Mouse (Mus musculus): Measurements from ENCODE around the gene C9.
A peak's percentile ranks its signal among the peaks of the same experiment; 100 is the strongest.

Gene C9

DNA sequence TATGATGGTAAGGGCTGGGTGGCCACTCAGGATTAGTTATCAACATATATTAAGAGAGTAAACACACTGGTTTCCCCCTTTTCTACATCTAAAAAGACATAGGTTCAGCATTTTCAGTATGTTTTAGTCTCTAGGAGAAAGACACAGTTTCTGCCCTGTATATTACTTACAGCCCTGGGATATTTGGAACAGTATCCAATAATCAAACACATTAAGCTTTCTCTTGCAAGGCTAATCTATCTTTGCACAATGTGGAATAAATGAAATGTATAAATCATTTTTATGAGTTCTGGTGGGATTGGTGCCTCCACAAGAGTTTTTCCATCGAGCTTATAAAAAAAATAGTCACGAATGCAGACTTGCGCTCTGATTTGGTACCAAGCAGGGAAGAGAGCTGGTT, 24.3 kb downstream of the C9 start:
- no peak for DNase-seq (ENCODE audit: low spot score in 2 of 2)

DNA sequence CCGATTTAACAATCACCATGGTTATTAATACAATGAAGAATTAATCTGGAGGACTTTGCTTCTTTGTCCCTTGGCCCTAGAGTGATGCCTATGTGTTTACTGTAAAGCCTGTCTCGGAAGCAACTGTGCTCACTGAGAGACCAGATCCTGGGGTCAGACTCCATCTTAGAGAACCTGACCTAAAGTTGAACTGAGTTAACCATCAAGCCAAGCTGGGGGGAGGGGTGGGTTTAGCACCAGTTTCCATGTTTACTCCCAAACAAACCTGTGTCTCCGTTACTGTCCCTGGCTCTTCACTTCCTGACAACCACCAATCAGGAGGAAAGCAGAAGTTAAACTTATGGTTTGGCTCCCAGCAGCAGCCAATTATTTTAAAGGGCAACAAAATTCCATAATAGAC, 38.4 kb downstream of the C9 start:
- DNase-seq (ENCODE audit: low spot score in 2 of 2) = no peak

DNA sequence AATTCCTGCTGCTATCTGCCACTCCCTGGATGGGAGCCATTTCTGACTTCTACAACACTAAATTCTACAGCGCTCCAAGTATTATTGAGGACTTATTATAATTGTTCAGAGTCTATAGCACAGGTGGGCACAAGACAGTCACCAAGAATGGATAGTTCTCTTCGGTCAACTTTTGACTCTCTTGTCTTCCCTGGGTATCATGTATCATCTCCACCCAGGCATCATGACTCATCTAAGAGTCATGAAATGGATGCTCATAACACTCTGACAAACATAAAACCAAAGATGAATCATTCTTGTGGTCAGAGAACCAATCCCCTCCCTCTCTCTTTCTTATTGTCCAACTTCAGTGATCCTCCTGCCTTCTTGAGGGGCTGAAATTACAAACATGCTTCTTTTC, 47.3 kb downstream of the C9 start:
- no peak for DNase-seq (ENCODE audit: low spot score in 2 of 2)

DNA sequence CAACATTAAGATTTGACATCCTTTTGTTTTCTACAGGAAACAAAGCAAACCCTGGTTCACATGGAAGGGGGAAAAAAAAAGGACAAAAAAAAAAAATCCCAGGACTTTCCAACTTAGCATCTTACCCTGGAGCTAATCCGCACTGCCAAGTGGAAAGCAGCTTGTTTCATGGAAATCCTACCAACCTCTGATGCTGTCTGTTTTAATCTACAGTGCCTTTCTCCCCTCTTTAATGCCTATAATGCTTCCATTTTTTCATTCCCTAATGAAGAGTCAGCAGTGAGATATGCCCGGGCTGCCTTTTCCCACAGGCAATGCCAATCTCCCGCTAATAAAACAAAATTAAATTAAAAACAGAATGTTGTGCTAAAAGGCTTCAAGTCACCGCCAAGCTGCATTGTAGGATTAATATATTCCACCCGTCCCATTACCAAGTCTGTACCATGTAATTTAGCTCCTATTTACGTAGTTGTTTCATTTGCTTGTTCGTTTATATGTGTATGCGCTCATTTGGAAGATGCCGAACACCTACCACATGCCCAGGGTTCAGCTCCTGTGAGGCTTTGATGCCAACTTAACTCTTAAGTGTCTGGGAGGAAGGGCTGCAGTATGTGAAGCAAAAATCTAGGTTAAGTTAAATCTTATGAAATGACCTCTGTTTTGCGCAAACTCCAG, 53.4 kb downstream of the C9 start:
- no peak for DNase-seq (ENCODE audit: low spot score in 2 of 2)

DNA sequence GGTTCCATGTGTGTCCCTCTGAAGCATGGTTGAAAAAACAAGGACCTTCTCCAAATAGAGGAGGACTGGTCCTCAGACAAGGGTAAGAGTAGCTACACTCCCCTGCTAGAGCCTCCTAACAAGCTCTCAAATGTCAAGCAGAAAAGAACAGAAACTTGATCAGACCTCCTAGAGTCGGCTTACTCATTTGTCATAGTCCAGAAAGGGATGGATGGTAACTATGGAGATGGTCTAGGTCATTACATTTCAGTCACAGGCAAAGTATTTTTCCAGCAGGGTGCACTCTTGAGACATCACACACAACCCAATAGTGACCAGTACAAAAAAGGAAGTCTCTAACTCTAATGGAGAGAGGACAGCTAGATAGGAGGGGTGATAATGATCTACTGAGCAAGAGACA, 55.7 kb downstream of the C9 start:
- peak in 1 of 2 experiments; percentile 5 for DNase-seq (ENCODE audit: low spot score in 2 of 2)

DNA sequence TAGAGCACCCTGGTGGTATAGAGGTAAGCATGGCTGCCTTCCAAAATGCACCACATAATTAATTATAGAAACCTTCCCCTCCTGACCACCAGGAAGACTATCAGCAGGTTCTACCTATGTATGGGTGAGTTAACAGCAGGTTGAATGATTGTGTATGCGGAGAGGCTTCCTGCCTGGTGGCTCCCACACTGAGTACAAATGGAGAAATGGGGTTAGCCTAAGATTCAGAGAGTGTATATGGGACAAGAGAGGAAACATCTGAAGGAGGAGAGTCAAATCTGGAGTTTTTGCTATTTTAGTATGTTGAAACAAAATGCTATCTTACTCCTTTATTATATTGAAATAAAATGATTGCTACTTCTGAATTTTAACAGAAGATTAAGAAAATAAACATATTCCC, 72.4 kb downstream of the C9 start:
- DNase-seq (ENCODE audit: low spot score in 2 of 2) = no peak

DNA sequence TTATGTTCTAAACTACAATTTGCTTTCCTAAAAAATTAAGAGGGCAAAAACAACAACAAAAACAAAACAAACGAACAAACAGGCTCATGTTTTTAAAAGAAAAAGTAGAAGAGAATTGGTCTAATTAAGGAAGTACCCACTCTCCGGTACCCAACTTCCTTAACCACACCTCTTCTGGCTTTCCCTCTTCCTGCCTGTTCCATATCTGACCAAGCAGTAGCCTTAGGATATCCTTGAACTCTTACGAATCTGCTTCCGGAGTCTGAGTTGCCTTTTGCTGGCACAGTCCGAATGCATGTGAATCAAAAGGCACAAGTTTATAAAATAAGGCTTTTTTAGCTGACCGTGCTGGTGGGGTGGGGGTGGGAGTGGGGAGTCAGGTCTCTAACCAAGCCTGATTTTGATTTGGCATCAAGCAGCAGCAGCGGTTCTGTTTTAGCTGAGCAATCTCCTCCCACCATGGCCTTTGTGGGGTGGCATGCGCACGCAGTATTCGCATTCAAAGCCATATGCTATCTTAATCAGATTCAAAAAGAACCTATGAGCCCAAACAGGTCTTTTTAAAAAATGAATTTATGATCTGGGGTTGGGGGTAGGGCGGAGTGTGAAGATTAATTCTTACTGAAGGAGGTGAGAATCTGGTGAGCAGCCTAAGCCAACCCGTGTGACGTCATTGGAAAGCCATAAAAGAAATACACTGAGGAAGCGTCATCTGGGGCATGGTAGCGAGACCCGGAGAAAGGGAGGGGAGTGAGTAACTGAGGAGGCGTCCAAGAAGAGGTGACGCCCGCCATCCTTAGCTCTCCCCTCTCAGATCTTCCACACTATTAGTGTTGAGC, 74.5 kb downstream of the C9 start:
- no peak for DNase-seq (ENCODE audit: low spot score in 2 of 2)

DNA sequence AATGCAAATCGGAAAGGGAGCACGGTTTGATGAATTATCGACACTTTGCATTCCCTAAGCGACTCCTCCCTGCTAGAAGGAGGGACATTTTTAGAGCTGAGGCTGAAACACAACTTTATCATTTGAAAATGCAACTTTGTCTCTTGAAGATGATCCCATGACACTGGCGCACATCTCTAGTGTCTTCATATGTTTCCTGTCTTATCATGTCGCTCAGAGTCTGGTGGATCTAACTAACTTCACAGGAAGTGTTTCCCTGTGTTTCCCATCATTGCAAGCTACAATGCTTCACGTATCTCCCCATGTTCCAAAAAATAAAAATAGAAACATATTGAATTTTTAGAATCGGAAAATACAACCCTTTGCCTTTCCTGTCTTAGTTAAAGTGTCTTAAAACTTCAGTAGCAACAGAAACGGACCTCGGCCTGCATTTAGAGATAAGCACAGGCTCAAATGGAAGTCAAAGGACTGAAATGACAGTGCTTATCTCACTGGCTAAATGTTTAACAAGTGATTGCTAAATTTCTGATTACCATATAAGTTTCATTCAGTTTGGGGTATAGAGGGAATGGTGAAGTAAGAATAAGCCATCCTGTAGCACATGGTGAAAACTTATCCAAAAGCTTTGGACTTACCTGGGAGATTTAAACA, 75.5 kb downstream of the C9 start:
- DNase-seq (ENCODE audit: low spot score in 2 of 2) = no peak

DNA sequence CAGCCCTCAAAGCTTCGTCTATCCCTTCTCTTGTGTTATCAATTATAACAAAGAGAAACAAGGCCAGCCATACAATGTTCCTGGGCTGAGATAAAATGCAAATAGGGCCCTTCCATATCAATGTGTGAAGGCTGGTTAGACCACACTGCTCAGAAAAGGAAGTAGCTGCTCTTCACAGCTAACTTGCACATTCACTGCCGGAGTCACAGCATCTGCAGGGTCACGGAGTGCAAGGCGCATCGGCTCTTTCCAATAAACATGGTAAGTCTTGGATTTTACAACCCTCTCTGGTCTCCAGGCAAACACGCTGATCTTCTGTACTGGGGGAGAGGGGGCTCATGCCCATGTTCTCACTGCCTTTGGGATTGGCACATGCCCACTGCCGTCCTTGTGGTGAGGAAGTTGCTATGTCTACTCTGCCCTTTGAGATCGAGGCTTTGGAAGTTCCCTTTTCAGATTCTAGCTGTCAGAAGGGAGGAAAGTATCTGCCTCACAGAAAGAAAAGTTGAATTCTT, 77.6 kb downstream of the C9 start, which contains the start of gene Fyb:
Gene Fyb, plus strand, starts transcription at position 201 of the 515 bp plus-strand sequence.
- no peak for DNase-seq (ENCODE audit: low spot score in 2 of 2)

DNA sequence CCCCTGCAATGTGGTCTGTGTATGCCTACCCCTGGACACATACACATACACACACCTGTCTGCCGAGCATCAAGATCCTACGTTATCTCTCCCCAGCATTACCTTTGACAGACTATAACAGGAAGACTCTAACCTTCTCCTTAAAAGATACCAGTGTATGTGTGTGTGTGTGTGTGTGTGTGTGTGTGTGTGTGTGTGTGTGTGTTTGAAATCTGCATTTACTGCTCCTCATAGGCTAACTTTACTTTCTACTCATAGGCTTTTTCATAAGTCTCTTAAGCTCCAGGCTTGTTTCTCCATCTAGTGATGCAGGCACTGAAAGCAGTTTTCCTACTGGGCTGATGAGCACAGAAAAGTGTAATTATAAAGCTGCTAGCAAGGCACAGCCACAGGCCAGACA, 79.7 kb downstream of the C9 start:
- no peak for DNase-seq (ENCODE audit: low spot score in 2 of 2)

DNA sequence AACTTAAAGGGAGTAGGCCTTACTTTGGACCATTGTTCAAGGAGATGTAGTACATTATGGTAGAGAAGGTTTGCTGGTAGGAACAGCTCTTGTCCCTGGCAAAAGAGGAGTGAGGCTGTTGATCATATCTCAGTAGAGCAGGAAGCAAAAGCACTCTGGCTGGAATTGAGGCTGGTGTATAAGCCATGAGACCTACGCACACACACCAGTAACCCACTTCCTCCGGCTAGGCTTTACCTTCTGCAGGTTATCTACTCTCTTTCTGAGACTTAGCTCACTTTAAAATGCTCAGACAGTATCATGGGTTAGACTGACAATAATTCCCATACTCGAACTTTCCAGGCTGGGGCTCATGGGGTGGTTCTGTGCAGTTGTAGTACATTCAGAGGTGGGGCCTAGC, 80.3 kb downstream of the C9 start:
- no peak for DNase-seq (ENCODE audit: low spot score in 2 of 2)

DNA sequence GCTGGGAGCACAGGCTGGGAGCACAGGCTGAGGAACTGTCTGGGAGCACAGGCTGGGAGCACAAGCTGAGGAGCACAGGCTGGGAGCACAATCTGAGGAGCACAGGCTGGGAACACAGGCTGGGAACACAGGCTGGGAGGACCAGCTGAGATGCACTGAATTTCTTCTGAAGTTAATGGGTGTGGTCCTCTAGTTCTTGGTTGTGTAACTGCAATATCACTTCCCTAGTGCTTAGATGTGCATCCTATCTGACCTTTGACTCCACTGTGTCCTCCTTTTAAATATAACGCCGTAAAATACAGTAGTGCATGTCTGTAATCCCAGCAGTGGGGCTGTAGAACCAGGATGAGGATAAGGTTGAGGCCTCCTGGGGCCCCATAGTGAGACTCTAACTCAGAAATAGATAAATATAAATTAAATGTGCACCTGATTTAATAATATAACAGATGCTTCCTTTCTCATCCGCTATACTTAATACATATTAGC, 88.8 kb downstream of the C9 start:
- DNase-seq (ENCODE audit: low spot score in 2 of 2) = no peak

DNA sequence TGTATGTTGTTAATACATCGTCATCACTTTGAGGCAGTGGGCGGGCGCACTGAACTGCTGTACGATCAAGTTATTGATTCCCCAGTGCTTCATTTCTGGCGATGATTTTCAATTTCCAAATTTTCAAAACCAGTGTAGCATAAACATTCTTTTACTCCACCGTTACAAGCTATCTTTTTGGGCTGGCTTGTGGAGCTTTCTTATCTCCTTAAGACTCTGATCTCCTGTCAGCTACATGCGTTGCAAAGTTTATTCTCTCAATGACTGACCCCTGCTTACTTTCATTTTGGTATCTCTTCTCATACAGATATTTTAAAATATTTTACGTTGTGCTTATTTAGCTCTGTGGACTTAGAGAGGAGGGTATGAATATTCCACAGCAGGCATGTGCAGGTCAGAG, 89.5 kb downstream of the C9 start:
- DNase-seq (ENCODE audit: low spot score in 2 of 2) = no peak

DNA sequence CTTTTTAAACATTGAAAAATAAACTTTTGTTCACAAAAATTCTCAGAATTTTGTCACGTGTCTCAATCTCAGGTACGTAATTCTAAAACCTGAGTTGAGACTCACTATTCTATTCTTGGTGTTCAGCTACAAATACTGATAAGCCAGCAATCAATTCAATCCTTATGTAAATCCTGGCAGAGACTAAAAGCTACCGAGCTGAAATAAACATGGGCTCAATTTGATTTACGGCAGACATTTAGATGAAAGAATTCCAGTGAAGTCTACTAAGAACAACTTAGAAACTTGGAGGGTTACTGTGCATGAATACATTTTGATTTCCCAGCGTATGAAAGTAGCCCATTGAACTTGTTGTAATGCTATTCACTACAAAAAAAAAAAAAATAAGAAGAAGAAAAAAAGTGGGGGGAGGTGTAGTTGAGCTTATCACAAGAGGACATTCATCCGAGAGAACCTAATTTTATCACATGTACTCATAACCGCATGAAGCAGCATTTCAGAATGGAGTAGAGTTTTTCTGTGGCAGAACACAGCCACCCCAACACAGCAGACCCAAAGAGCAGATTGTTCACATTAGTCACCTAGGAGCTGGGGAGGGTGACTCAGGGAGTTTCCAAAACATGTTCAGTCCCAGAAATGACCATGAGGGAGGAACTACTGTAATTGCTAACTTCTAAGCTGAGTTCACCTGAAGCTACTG, 94.7 kb downstream of the C9 start:
- DNase-seq (ENCODE audit: low spot score in 2 of 2) = no peak

All from frontal cortex, postnatal 36 days (tissue).